Mouse (Mus musculus): ENCODE data around the gene Xrcc6.
A peak's percentile ranks its signal among the peaks of the same experiment; 100 is the strongest.

The Xrcc6 gene

GRCm38 (mm10) chr15:82019288-82019687, 31.7 kb downstream of the Xrcc6 start:
- DNase-seq (ENCODE audit: low spot score), result no peak

- DNase-seq (ENCODE audit: low spot score), result no peak
These were observed 35.0 kb downstream of the Xrcc6 start for GRCm38 (mm10) chr15:82022535-82023088.

GRCm38 (mm10) chr15:82023965-82024635, 36.5 kb downstream of the Xrcc6 start:
- no peak for DNase-seq (ENCODE audit: low spot score)

DNA sequence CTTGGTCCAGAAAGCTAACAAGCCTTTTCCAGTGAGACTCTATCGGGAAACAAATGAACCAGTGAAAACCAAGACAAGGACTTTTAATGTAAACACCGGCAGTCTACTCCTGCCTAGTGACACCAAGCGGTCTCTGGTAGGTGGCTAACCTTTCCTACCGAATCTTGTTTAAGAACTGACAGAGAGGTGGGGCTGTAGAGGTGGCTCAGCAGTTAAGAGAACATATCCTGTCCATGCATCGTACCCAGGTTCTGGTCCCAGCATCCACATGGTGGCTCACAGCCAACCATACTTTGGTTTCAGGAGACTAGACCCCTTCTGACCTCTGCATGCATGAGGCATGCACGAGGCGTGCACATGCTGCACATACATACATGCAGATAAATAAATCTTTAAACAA, 39.6 kb downstream of the Xrcc6 start:
- DNase-seq (ENCODE audit: low spot score), result no peak

- DNase-seq (ENCODE audit: low spot score), result no peak
These were observed 40.1 kb downstream of the Xrcc6 start for GRCm38 (mm10) chr15:82027726-82028125.

DNA sequence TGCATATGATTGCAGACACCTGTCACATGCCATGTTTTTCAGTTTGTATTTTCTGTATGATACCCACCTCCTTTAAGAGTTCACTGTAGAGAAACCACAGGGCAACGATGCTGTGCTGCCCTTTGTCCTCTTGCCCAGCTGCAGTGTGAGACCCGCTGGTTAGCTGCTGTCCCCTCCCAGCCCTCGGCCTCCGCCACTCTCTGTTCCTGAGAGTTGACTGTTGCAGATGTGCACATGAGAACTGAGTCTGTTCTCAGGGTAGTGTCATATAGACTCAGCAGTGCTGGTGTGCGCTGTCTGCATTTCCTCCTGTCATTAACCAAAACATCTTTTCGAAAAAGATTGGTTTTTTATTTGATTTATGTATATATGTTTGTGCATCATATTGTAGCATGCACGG, 44.8 kb downstream of the Xrcc6 start:
- DNase-seq (ENCODE audit: low spot score), result no peak

DNA sequence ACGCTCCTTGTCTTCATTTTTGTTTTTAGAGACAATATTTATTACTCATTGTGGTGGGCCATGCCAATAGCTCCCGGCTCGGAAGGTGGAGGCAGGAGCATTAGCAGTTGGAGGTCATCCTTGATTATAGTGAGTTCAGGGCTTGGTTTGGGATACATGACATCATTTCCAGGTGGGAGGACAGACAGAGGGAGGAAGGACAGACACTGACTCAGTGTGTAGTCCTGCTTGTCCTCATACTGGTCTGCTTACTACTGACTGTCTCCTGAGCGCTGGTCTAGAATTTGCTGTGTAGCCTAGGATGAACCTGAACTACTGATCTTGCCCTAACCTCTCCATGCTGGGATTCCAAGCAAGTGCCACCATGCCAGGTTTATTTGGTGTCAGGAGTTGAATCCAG, 46.1 kb downstream of the Xrcc6 start, which contains the start of gene Desi1:
Gene Desi1, minus strand, starts transcription at position 101 of the 400 bp plus-strand sequence.
- no peak for DNase-seq (ENCODE audit: low spot score)

DNA sequence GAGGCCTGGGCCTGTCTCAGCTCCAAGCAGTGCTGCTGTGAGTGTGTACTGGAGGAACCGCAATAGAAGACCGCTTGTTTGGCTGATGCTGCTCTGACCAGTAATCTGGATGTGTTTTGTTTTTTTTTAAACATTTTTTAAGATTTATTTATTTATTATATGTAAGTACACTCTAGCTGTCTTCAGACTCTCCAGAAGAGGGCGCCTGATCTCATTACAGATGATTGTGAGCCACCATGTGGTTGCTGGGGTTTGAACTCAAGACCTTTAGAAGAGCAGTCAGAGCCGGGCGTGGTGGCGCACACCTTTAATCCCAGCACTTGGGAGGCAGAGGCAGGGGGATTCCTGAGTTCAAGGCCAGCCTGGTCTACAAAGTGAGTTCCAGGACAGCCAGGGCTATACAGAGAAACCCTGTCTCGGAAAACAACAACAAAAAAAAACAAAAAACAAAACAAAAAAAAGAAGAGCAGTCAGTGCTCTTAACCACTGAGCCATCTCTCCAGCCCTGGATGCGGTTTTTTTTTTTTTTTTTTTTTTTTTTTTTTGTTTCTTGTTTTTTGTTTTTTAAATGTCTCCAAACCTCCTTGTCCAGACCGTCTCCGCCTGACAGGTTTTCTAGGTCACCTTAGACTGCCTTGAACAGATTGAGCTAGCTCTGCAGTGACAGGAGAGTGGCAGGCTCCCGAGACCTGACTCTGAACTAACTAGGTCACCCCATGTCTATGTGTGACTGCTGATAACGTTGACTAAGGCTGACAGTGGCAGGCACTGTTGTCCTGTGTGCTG, 48.5 kb downstream of the Xrcc6 start:
- no peak for DNase-seq (ENCODE audit: low spot score)

DNA sequence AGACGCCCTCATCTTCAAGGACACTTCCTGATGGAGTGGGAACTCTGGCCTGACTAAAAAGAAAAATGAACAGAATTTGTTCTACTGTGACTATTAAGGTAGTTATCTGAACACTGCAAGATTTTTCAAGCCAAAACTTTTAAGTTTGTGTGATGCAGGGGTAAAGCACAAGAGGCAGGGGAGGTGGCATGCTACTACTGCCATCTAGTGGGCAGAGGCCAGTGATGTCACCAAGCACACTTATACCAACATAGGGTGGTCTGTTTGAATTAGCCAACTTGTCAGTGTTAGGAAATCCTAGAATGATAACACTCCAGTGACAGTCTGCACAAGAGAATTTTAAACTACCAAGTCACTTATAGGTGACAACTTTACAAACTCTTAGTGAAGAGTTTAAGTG, 53.0 kb downstream of the Xrcc6 start:
- DNase-seq (ENCODE audit: low spot score), result peak; percentile 23

- DNase-seq (ENCODE audit: low spot score), result no peak
These were observed 56.6 kb downstream of the Xrcc6 start for GRCm38 (mm10) chr15:82044166-82044784.

DNA sequence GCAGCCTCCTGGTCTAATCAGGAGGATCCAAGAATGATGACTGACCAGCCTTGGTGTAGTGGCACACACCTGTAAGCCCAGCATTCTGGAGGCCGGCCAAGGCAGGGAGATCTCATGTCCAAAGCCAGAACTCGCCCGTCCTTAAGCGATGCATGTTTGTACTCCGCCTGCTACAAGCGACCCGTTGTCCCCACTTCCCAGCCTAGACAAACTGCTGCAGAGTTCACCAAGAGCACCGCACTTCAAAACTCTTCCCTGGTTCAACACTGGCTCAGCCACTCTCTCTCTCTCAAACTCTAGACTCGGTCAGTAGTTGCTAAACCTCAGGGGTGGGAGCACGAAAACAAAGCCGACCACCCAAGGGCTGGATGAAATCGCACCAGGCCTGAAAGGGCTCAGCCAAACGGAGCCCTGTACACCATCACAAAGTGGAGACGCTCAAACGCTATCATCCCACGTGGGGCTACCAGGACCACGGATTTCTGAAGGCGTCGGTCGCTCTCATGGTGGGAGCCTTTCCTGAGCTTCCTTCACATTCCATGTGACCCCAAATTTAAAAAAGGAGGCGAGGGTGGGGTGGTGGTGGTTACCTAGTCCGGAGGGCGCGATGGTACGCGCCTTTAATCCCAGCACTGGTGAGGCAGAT, 58.7 kb downstream of the Xrcc6 start:
- no peak for DNase-seq (ENCODE audit: low spot score)

- DNase-seq (ENCODE audit: low spot score), result peak; percentile 84
These were observed 59.6 kb downstream of the Xrcc6 start, which contains the start of gene Snu13 for GRCm38 (mm10) chr15:82047080-82047883. Gene Snu13, minus strand, starts transcription at chr15:82047598.

DNA sequence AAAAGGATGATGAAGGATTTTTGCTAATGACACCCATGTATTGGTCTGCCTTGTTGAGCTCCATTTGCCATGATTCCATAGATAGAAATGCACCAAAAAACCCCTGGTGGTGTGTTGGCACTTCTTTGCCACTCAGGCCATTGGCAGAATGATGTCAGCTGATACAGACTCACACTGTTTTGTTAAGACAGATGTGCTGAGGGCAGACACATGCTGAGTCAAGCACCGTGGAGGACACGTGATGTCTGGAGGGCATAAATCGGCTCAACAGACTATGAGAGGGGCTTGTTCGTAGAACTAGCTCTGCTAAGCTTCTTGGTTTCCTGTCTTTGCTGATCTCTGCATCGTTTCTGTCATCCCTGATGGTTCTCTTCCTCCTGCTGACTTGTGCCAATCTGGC, 64.9 kb downstream of the Xrcc6 start:
- DNase-seq (ENCODE audit: low spot score), result no peak

DNA sequence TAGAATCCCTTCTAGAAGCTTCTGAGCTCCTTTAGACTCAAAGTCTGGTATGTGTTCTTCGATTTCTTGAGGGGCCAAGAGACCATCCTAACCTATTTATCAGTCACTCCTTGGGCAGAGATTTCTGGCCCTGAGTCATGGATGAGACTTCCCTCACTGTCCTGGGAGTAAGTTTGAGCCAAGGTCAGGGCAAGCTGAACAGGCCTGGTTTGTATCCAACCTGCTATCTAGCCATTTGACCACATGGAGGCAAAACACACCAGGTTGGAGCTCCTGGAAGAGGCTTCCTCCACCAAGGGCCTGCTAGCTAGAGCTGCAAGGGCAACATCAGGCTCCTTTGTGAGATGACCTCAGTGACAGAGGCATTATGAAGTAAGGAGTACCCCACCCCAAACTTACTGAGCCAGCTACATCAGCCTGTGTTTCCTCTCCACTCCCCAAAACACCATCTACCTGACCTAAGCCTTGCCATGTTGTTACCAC, 71.1 kb downstream of the Xrcc6 start, which contains the start of gene 4930407I10Rik:
Gene 4930407I10Rik, plus strand, starts transcription at position 433 of the 483 bp plus-strand sequence.
- no peak for DNase-seq (ENCODE audit: low spot score)

GRCm38 (mm10) chr15:82063909-82064308, 76.3 kb downstream of the Xrcc6 start:
- no peak for DNase-seq (ENCODE audit: low spot score)

- peak; percentile 68 for DNase-seq (ENCODE audit: low spot score)
These were observed 77.9 kb downstream of the Xrcc6 start for GRCm38 (mm10) chr15:82065511-82065910.

DNA sequence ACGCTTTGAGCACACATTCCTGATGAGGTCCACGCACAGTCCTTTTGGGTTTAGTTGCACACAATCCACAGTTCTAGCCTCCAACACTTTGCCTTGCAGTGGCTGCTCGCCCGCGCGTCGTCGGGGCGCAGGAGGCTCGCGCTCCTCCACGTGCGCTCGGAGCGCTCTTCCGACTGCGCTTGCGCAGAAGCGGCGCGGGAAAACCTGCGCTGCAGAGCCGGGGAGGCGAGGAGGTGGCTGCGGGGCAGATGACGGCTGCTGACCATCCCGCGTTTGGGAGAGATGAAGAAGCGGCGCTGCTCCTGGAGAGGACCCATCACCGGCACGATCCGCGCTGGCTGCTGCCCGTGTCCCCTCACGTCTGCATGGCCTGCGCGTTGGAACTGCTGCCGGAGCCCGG, 82.3 kb downstream of the Xrcc6 start, which contains the start of gene Mei1:
Gene Mei1, plus strand, starts transcription at position 99 of the 400 bp plus-strand sequence.
- no peak for DNase-seq (ENCODE audit: low spot score)

- DNase-seq (ENCODE audit: low spot score), result no peak
These were observed 84.3 kb downstream of the Xrcc6 start for GRCm38 (mm10) chr15:82071816-82072469.

GRCm38 (mm10) chr15:82073490-82073889, 85.9 kb downstream of the Xrcc6 start:
- no peak for DNase-seq (ENCODE audit: low spot score)

DNA sequence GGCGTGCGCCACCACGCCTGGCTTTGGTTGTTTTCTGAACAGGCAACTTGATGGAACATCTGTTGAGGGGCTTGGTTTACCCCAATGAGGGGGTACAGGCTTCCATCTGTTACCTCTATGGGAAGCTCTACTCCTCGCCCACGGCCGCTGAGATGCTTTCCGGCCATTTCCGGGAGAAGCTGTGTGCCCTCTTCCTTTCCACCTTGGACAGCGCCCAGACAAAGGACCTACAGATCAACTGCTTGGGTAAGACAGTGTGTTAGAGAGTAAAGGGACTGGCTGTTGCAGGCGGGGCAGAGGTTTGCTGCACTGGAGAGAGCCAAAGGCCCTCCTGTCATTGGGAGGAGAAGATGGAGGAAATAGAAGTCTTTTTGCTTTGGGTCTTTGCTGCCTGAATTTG, 92.2 kb downstream of the Xrcc6 start:
- DNase-seq (ENCODE audit: low spot score), result no peak
